Mouse (Mus musculus): ENCODE data around the gene Aloxe3. TPM values are rescaled to one million over a fixed set of nuclear protein-coding genes. Genes with fewer than 3 reads are reported as not detected.
A peak's percentile ranks its signal among the peaks of the same experiment; 100 is the strongest.

The Aloxe3 gene
- polyA plus RNA-seq, 1 experiment from 2014 or later, result 0.66 TPM

DNA sequence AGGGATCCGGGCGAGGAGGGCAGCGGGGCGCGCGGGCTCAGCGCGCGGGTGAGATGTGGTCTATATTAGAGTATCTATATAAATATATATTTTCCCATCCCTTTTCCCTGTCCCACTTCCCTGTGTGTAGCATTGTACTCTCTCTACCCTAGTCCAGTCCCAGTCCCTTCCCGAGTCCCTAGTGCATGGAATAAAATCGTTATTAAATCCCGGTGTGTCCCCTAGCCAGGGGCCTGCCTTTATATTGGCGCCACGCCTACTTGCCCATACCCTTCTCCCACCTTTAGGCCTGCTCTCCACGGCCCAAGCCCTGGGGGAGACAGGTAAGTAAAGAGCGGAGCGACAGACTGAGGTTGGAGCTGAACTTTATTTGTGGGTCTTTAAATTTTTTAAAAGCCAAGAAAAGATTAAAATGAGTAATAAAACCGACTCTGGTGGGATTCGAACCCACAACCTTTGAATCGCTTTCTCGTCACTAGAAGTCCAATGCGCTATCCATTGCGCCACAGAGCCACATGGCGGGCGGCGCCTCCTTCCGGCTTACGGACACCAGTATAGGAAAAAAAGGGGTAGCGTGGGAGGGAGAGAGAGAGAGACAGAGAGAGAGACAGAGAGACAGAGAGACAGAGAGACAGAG is 2.5 kb upstream of the Aloxe3 start:
- DNase-seq (ENCODE audit: low spot score) (peak; percentile 94), ATAC-seq (ENCODE audit: insufficient read depth, low FRiP score, low TSS enrichment) (no peak)
- Histone ChIP-seq H3K4me2 (ENCODE audit: low read depth) (peak overlapping the region; percentile 90), H3K4me3 (ENCODE audit: low read depth, low read length) (peak overlapping the region; percentile 69), H3K27me3 (ENCODE audit: control insufficient read depth, insufficient read depth, low read length) (peaks cover 15% of the 10 kb centered on the region), H3K27ac (ENCODE audit: low read depth, low read length) (no peak overlapping the region; the same call in 1 of the 2 replicates), H3K9ac (ENCODE audit: low read length) (peak overlapping the region; percentile 43), H3K4me1 (ENCODE audit: control insufficient read depth, insufficient read depth, low read length) (peaks cover 22% of the 10 kb centered on the region), H3K9me3 (ENCODE audit: control insufficient read depth, low read length) (no peaks in the 10 kb centered on the region), H3K36me3 (ENCODE audit: control insufficient read depth, insufficient read depth, low read length) (no peaks in the 10 kb centered on the region)
- under 1% methylated on average over 29 of the region's 29 CpGs for WGBS

- peaks cover 21% of the 10 kb centered on the region for H3K4me1 ChIP-seq (ENCODE audit: control insufficient read depth, insufficient read depth, low read length)
- WGBS, result under 1% methylated on average over 31 of the region's 31 CpGs
- peak overlapping the region; percentile 41; the same call in 1 of the 2 replicates for H3K9ac ChIP-seq (ENCODE audit: low read length)
- H3K27me3 ChIP-seq (ENCODE audit: control insufficient read depth, insufficient read depth, low read length), result peaks cover 15% of the 10 kb centered on the region
- no peak overlapping the region for H3K27ac ChIP-seq (ENCODE audit: low read depth, low read length)
- peak overlapping the region; percentile 90 for H3K4me2 ChIP-seq (ENCODE audit: low read depth)
- DNase-seq (ENCODE audit: low spot score) (peak; percentile 95), ATAC-seq (ENCODE audit: insufficient read depth, low FRiP score, low TSS enrichment) (peak; percentile 67)
- H3K4me3 ChIP-seq (ENCODE audit: low read depth, low read length), result peak overlapping the region; percentile 69
- H3K9me3 ChIP-seq (ENCODE audit: control insufficient read depth, low read length), result no peaks in the 10 kb centered on the region
- no peaks in the 10 kb centered on the region for H3K36me3 ChIP-seq (ENCODE audit: control insufficient read depth, insufficient read depth, low read length)
These were observed 1.8 kb upstream of the Aloxe3 start for GRCm38 (mm10) chr11:69123693-69124497.

DNA sequence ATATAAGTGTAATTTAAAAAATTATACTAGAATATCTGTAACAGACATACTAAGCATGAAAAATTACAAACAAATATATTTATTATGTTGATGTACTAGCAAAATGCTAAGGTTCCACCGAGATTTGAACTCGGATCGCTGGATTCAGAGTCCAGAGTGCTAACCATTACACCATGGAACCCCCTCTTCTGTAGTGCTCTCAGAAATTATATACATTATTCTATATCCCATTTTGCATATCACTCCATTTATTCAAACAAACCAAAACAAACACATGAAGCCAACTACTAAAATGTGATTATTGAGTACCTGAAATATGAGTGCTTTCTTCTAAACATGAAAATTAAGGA is 1.2 kb upstream of the Aloxe3 start:
- no peak overlapping the region for H3K4me3 ChIP-seq (ENCODE audit: low read depth, low read length)
- WGBS, result under 1% methylated on average over 3 of the region's 3 CpGs
- H3K27ac ChIP-seq (ENCODE audit: low read depth, low read length), result no peak overlapping the region
- peaks cover 15% of the 10 kb centered on the region for H3K27me3 ChIP-seq (ENCODE audit: control insufficient read depth, insufficient read depth, low read length)
- no peaks in the 10 kb centered on the region for H3K9me3 ChIP-seq (ENCODE audit: control insufficient read depth, low read length)
- no peaks in the 10 kb centered on the region for H3K36me3 ChIP-seq (ENCODE audit: control insufficient read depth, insufficient read depth, low read length)
- no peak overlapping the region for H3K9ac ChIP-seq (ENCODE audit: low read length)
- ATAC-seq (ENCODE audit: insufficient read depth, low FRiP score, low TSS enrichment) (peak; percentile 66), DNase-seq (ENCODE audit: low spot score) (no peak)
- peak overlapping the region; percentile 90; the same call in 1 of the 2 replicates for H3K4me2 ChIP-seq (ENCODE audit: low read depth)
- H3K4me1 ChIP-seq (ENCODE audit: control insufficient read depth, insufficient read depth, low read length), result peaks cover 17% of the 10 kb centered on the region

DNA sequence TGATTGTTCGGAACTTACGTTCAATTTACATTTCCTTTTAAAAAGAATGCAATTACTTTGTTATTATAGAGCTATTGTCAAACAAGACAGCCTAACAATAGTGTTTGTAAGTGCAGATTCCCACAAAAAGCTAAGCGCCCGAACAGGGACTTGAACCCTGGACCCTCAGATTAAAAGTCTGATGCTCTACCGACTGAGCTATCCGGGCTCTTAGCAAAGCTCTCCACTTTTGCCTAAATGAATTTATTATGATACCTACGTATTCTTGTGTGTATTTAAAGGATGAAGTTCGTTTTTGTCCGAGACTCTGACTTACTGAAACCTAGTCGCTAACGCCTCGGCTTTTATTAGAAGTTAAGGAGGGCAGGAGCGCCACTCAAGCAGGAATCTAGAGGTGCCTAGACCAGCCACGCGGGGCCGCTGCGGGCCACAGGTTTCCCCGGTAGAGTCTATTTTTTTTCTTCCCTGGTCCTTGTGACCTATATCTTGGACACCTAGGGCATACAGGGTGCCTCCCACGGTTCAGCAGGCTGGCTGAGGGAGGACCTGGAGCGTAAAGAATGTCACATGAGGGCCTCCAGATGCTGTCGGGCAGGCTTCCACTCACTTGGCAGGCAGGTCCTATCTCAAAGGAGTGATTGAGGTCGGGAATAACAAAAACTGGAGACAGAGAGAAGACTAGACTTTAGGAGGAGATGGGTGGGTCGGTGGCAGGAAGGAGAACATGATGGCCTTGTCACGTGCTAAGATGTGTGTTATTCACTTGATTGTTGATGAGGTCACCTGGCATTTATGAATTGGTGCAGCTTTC is 450 bp upstream of the Aloxe3 start:
- 0% methylated on average over 24 of the region's 24 CpGs for WGBS
- peak overlapping the region; percentile 35; the same call in 1 of the 2 replicates for H3K27ac ChIP-seq (ENCODE audit: low read depth, low read length)
- peak; percentile 54; the same call in 1 of the 2 replicates for ATAC-seq (ENCODE audit: insufficient read depth, low FRiP score, low TSS enrichment)
- H3K27me3 ChIP-seq (ENCODE audit: control insufficient read depth, insufficient read depth, low read length), result peaks cover 13% of the 10 kb centered on the region
- peak; percentile 82 for DNase-seq (ENCODE audit: low spot score)
- peak overlapping the region; percentile 53 for H3K9ac ChIP-seq (ENCODE audit: low read length)
- peak overlapping the region; percentile 59 for H3K4me3 ChIP-seq (ENCODE audit: low read depth, low read length)
- no peaks in the 10 kb centered on the region for H3K36me3 ChIP-seq (ENCODE audit: control insufficient read depth, insufficient read depth, low read length)
- H3K4me2 ChIP-seq (ENCODE audit: low read depth), result peak overlapping the region; percentile 84
- H3K4me1 ChIP-seq (ENCODE audit: control insufficient read depth, insufficient read depth, low read length), result peaks cover 13% of the 10 kb centered on the region
- H3K9me3 ChIP-seq (ENCODE audit: control insufficient read depth, low read length), result no peaks in the 10 kb centered on the region

DNA sequence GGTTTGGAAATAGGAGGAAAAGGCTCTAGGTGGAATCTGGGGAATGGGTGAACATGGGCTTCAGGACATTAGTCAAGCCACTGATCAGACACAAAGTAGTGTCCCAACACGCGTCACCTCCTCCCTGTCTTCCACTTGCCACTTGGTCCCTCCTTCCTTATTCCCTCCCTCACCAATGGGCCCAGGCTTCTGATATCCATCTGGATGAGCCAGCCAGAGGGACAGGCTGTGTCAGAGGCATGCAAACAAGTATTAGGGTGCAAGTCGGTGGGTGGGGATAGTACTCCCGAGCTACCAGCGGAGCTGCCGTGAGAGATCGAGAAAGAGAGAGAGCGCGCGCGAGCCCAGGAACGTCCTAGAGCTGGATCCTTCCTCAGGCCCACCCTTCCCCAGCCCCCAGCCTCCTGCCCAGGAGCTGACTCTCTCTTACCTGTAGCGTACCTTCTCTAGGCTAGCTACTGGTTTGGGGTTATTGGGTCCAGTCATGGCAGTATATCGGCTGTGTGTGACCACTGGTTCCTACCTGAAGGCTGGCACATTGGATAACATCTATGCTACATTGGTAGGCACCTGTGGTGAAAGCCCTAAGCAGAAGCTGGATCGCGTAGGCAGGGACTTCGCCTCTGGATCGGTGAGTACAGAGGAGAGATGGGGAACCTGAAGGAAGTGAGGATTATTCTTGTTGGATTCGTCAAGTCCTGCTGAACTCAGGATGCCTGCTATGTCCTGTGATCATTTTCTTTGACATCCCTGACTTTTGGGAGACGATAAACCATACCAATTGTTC is 416 bp downstream of the Aloxe3 start:
- peaks cover 10% of the 10 kb centered on the region for H3K4me1 ChIP-seq (ENCODE audit: control insufficient read depth, insufficient read depth, low read length)
- peaks cover 4% of the 10 kb centered on the region; the same call in 1 of the 2 replicates for H3K27me3 ChIP-seq (ENCODE audit: control insufficient read depth, insufficient read depth, low read length)
- no peaks in the 10 kb centered on the region for H3K9me3 ChIP-seq (ENCODE audit: control insufficient read depth, low read length)
- 11% methylated on average over 20 of the region's 20 CpGs for WGBS
- ATAC-seq (ENCODE audit: insufficient read depth, low FRiP score, low TSS enrichment), result no peak
- peak overlapping the region; percentile 53 for H3K9ac ChIP-seq (ENCODE audit: low read length)
- H3K4me2 ChIP-seq (ENCODE audit: low read depth), result peak overlapping the region; percentile 84
- H3K4me3 ChIP-seq (ENCODE audit: low read depth, low read length), result peak overlapping the region; percentile 59
- H3K36me3 ChIP-seq (ENCODE audit: control insufficient read depth, insufficient read depth, low read length), result no peaks in the 10 kb centered on the region
- no peak overlapping the region for H3K27ac ChIP-seq (ENCODE audit: low read depth, low read length)
- DNase-seq (ENCODE audit: low spot score), result no peak

GRCm38 (mm10) chr11:69126706-69127095 is 1.0 kb downstream of the Aloxe3 start:
- Histone ChIP-seq H3K9me3 (ENCODE audit: control insufficient read depth, low read length) (no peaks in the 10 kb centered on the region), H3K4me2 (ENCODE audit: low read depth) (no peak overlapping the region; the same call in 1 of the 2 replicates), H3K27ac (ENCODE audit: low read depth, low read length) (no peak overlapping the region), H3K4me3 (ENCODE audit: low read depth, low read length) (no peak overlapping the region), H3K27me3 (ENCODE audit: control insufficient read depth, insufficient read depth, low read length) (no peaks in the 10 kb centered on the region), H3K36me3 (ENCODE audit: control insufficient read depth, insufficient read depth, low read length) (no peaks in the 10 kb centered on the region), H3K4me1 (ENCODE audit: control insufficient read depth, insufficient read depth, low read length) (peaks cover 8% of the 10 kb centered on the region), H3K9ac (ENCODE audit: low read length) (no peak overlapping the region)
- ATAC-seq (ENCODE audit: insufficient read depth, low FRiP score, low TSS enrichment) (no peak), DNase-seq (ENCODE audit: low spot score) (no peak)
- WGBS, result 49% methylated on average over 2 of the region's 2 CpGs

- no peaks in the 10 kb centered on the region for H3K36me3 ChIP-seq (ENCODE audit: control insufficient read depth, insufficient read depth, low read length)
- H3K4me3 ChIP-seq (ENCODE audit: low read depth, low read length), result no peak overlapping the region
- ATAC-seq (ENCODE audit: insufficient read depth, low FRiP score, low TSS enrichment) (no peak), DNase-seq (ENCODE audit: low spot score) (no peak)
- WGBS, result 79% methylated on average over 8 of the region's 8 CpGs
- H3K27ac ChIP-seq (ENCODE audit: low read depth, low read length), result no peak overlapping the region
- no peaks in the 10 kb centered on the region for H3K9me3 ChIP-seq (ENCODE audit: control insufficient read depth, low read length)
- H3K4me1 ChIP-seq (ENCODE audit: control insufficient read depth, insufficient read depth, low read length), result peaks cover 6% of the 10 kb centered on the region; the same call in 1 of the 2 replicates
- 0 out of 2 replicates have a peak, but pooled peaks cover 3% of the 10 kb centered on the region for H3K27me3 ChIP-seq (ENCODE audit: control insufficient read depth, insufficient read depth, low read length)
- no peak overlapping the region for H3K9ac ChIP-seq (ENCODE audit: low read length)
- H3K4me2 ChIP-seq (ENCODE audit: low read depth), result no peak overlapping the region
These were observed 2.9 kb downstream of the Aloxe3 start for GRCm38 (mm10) chr11:69128426-69129122.
